Mouse (Mus musculus): ENCODE measurements around the gene Map1s.

The Map1s gene

GRCm38 (mm10) chr8:70905831-70906736 lies at the start of gene Map1s:
Gene Map1s, plus strand, starts transcription at chr8:70905932.
- DNase-seq (ENCODE audit: low read depth, low spot score), result peak; percentile 93

- DNase-seq (ENCODE audit: low read depth, low spot score), result no peak
Measured at GRCm38 (mm10) chr8:70856028-70856427, 49.7 kb upstream of the Map1s start.

GRCm38 (mm10) chr8:70856541-70857197 lies 49.1 kb upstream of the Map1s start:
- peak; percentile 76 for DNase-seq (ENCODE audit: low read depth, low spot score)

GRCm38 (mm10) chr8:70857516-70857915 lies 48.2 kb upstream of the Map1s start:
- DNase-seq (ENCODE audit: low read depth, low spot score), result peak; percentile 67

GRCm38 (mm10) chr8:70862824-70863641 lies 42.7 kb upstream of the Map1s start, which contains the start of gene Kcnn1:
Gene Kcnn1, minus strand, starts transcription at chr8:70863258.
- DNase-seq (ENCODE audit: low read depth, low spot score), result peak; percentile 56

GRCm38 (mm10) chr8:70863956-70864711 lies 41.6 kb upstream of the Map1s start:
- DNase-seq (ENCODE audit: low read depth, low spot score), result peak; percentile 55

GRCm38 (mm10) chr8:70864712-70865221 lies 41.0 kb upstream of the Map1s start:
- no peak for DNase-seq (ENCODE audit: low read depth, low spot score)

GRCm38 (mm10) chr8:70865350-70866000 lies 40.3 kb upstream of the Map1s start:
- peak; percentile 100 for DNase-seq (ENCODE audit: low read depth, low spot score)

- DNase-seq (ENCODE audit: low read depth, low spot score), result peak; percentile 58
Measured at GRCm38 (mm10) chr8:70866001-70866520, 39.7 kb upstream of the Map1s start.

- DNase-seq (ENCODE audit: low read depth, low spot score), result no peak
Measured at GRCm38 (mm10) chr8:70866566-70866965, 39.2 kb upstream of the Map1s start.

- DNase-seq (ENCODE audit: low read depth, low spot score), result peak; percentile 95
Measured at GRCm38 (mm10) chr8:70868559-70869198, 37.1 kb upstream of the Map1s start.

GRCm38 (mm10) chr8:70869199-70869571 lies 36.5 kb upstream of the Map1s start:
- DNase-seq (ENCODE audit: low read depth, low spot score), result no peak

- peak; percentile 93 for DNase-seq (ENCODE audit: low read depth, low spot score)
Measured at GRCm38 (mm10) chr8:70869601-70870041, 36.1 kb upstream of the Map1s start.

- no peak for DNase-seq (ENCODE audit: low read depth, low spot score)
Measured at GRCm38 (mm10) chr8:70871195-70871807, 34.4 kb upstream of the Map1s start.

GRCm38 (mm10) chr8:70872643-70873363 lies 32.9 kb upstream of the Map1s start:
- no peak for DNase-seq (ENCODE audit: low read depth, low spot score)

- peak; percentile 97 for DNase-seq (ENCODE audit: low read depth, low spot score)
Measured at GRCm38 (mm10) chr8:70873364-70873985, 32.3 kb upstream of the Map1s start, which contains the start of gene Ccdc124. Gene Ccdc124, minus strand, starts transcription at chr8:70873935.

- DNase-seq (ENCODE audit: low read depth, low spot score), result no peak
Measured at GRCm38 (mm10) chr8:70874441-70874840, 31.3 kb upstream of the Map1s start.

- DNase-seq (ENCODE audit: low read depth, low spot score), result peak; percentile 71
Measured at GRCm38 (mm10) chr8:70876382-70876781, 29.4 kb upstream of the Map1s start.

All from ZHBTc4 (cell line).